Mouse (Mus musculus) midbrain, embryonic 10.5 days (tissue): ENCODE results near the gene Elavl3. TPM values are rescaled to one million over a fixed set of nuclear protein-coding genes. Genes with fewer than 3 reads are reported as not detected.

Experiments
- DNase-seq: peaks from one replicate; pipeline ENCODE4 v3.0.0-alpha.2; 2017; ENCODE audit warnings: low spot score
- H3K27ac ChIP-seq: fragments of 300-500 bp; sonication (generic); replicated peaks from 2 replicates; pipeline ENCODE4 v1.5.1; 2016; ENCODE audit warnings: mild to moderate bottlenecking
- H3K27me3 ChIP-seq: fragments of 300-500 bp; sonication (generic); 2 replicates; pipeline ENCODE4 v1.6.1; 2016; ENCODE audit warnings: low read depth, mild to moderate bottlenecking; ENCODE audit not compliant: poor library complexity, severe bottlenecking
- H3K36me3 ChIP-seq: fragments of 300-500 bp; sonication (generic); 2 replicates; pipeline ENCODE4 v1.6.1; 2016; ENCODE audit warnings: mild to moderate bottlenecking, moderate library complexity
- H3K4me1 ChIP-seq: fragments of 300-500 bp; sonication (generic); 2 replicates; pipeline ENCODE4 v1.6.1; 2016
- H3K4me3 ChIP-seq: fragments of 300-500 bp; sonication (generic); 2 replicates; pipeline ENCODE4 v1.5.1; 2016; ENCODE audit warnings: mild to moderate bottlenecking, moderate library complexity
- H3K9me3 ChIP-seq: fragments of 300-500 bp; sonication (generic); replicated peaks from 2 replicates; pipeline ENCODE4 v1.6.1; 2016; ENCODE audit warnings: mild to moderate bottlenecking
- WGBS: fragments of 180-500 bp; shearing (Covaris S2); methylation state at CpG from one replicate; pipeline ENCODE4 v1.1.7; 2016; 5-methylcytosine and 5-hydroxymethylcytosine counted together
- polyA plus RNA-seq: library from polyadenylated mRNA; unstranded; fragments of >200 nt; fragmentation: Nextera tagmentation; extraction: Ambion mirVana; gene quantifications from 2 replicates; pipeline ENCODE4 v1.2.1, GENCODE M21; 2016

The Elavl3 gene
- polyA plus RNA-seq, 1 experiment from 2014 or later, result 16.7 TPM

GRCm38 (mm10) chr9:22055713-22056112 lies 3.9 kb upstream of the Elavl3 start:
- no peak for DNase-seq
- H3K4me3 ChIP-seq, result no peak overlapping the region
- 42% methylated on average over 29 of the region's 29 CpGs for WGBS

GRCm38 (mm10) chr9:22054411-22055076 lies 2.7 kb upstream of the Elavl3 start:
- Histone ChIP-seq H3K4me1 (peaks cover 41% of the 10 kb centered on the region), H3K9me3 (no peaks in the 10 kb centered on the region), H3K36me3 (peaks cover 37% of the 10 kb centered on the region), H3K4me3 (peak overlapping the region; percentile 46), H3K27ac (peak overlapping the region; percentile 13; the same call in 1 of the 2 replicates), H3K27me3 (peaks cover 76% of the 10 kb centered on the region)
- DNase-seq, result peak; percentile 83
- 1% methylated on average over 32 of the region's 32 CpGs for WGBS

More at GRCm38 (mm10) chr9:22055713-22056112, 3.9 kb upstream of the Elavl3 start:
- Histone ChIP-seq H3K4me1 (peaks cover 30% of the 10 kb centered on the region), H3K27ac (no peak overlapping the region), H3K9me3 (no peaks in the 10 kb centered on the region), H3K27me3 (peaks cover 64% of the 10 kb centered on the region), H3K36me3 (peaks cover 48% of the 10 kb centered on the region)

- no peak overlapping the region for H3K27ac ChIP-seq
- 39% methylated on average over 7 of the region's 7 CpGs for WGBS
- DNase-seq, result no peak
- peaks cover 50% of the 10 kb centered on the region for H3K4me1 ChIP-seq
- no peaks in the 10 kb centered on the region for H3K9me3 ChIP-seq
- H3K4me3 ChIP-seq, result no peak overlapping the region
- peaks cover 84% of the 10 kb centered on the region for H3K27me3 ChIP-seq
- H3K36me3 ChIP-seq, result peaks cover 29% of the 10 kb centered on the region
Measured at GRCm38 (mm10) chr9:22053657-22054056, 1.8 kb upstream of the Elavl3 start.

GRCm38 (mm10) chr9:22051161-22051957 lies 464 bp downstream of the Elavl3 start:
- H3K4me3 ChIP-seq, result peak overlapping the region; percentile 83
- peak; percentile 53 for DNase-seq
- peaks cover 68% of the 10 kb centered on the region for H3K4me1 ChIP-seq
- H3K9me3 ChIP-seq, result no peaks in the 10 kb centered on the region
- H3K36me3 ChIP-seq, result 0 out of 2 replicates have a peak, but pooled peaks cover 6% of the 10 kb centered on the region
- peaks cover 77% of the 10 kb centered on the region for H3K27me3 ChIP-seq
- WGBS, result 1% methylated on average over 67 of the region's 67 CpGs
- peak overlapping the region; percentile 92 for H3K27ac ChIP-seq

- under 1% methylated on average over 43 of the region's 43 CpGs for WGBS
- Histone ChIP-seq H3K4me1 (peaks cover 68% of the 10 kb centered on the region), H3K9me3 (no peaks in the 10 kb centered on the region), H3K27ac (peak overlapping the region; percentile 92), H3K36me3 (no peaks in the 10 kb centered on the region; the same call in 1 of the 2 replicates), H3K27me3 (peaks cover 68% of the 10 kb centered on the region), H3K4me3 (peak overlapping the region; percentile 83)
- peak; percentile 84 for DNase-seq
Measured at GRCm38 (mm10) chr9:22050351-22050889, 1.4 kb downstream of the Elavl3 start.

GRCm38 (mm10) chr9:22049721-22050270 lies 2.0 kb downstream of the Elavl3 start:
- peak; percentile 30 for DNase-seq
- H3K27ac ChIP-seq, result peak overlapping the region; percentile 92
- H3K27me3 ChIP-seq, result peaks cover 63% of the 10 kb centered on the region
- peak overlapping the region; percentile 83 for H3K4me3 ChIP-seq
- WGBS, result 43% methylated on average over 4 of the region's 4 CpGs
- no peaks in the 10 kb centered on the region; the same call in 1 of the 2 replicates for H3K36me3 ChIP-seq
- H3K4me1 ChIP-seq, result peaks cover 61% of the 10 kb centered on the region
- no peaks in the 10 kb centered on the region for H3K9me3 ChIP-seq

- Histone ChIP-seq H3K9me3 (no peaks in the 10 kb centered on the region), H3K27ac (peak overlapping the region; percentile 92), H3K4me1 (peaks cover 56% of the 10 kb centered on the region), H3K4me3 (peak overlapping the region; percentile 83), H3K27me3 (peaks cover 58% of the 10 kb centered on the region), H3K36me3 (no peaks in the 10 kb centered on the region; the same call in 1 of the 2 replicates)
- 65% methylated on average over 11 of the region's 11 CpGs for WGBS
- DNase-seq, result no peak
Measured at GRCm38 (mm10) chr9:22049315-22049714, 2.5 kb downstream of the Elavl3 start.

GRCm38 (mm10) chr9:22047329-22047728 lies 4.5 kb downstream of the Elavl3 start:
- no peak for DNase-seq
- Histone ChIP-seq H3K36me3 (no peaks in the 10 kb centered on the region; the same call in 1 of the 2 replicates), H3K4me3 (no peak overlapping the region), H3K27ac (no peak overlapping the region), H3K9me3 (no peaks in the 10 kb centered on the region), H3K4me1 (peaks cover 54% of the 10 kb centered on the region), H3K27me3 (peaks cover 38% of the 10 kb centered on the region)
- WGBS, result 67% methylated on average over 9 of the region's 9 CpGs

- whole genome bisulfite sequencing, result 78% methylated on average over 2 of the region's 2 CpGs
- Histone ChIP-seq H3K27me3 (no peaks in the 10 kb centered on the region), H3K36me3 (peaks cover 10% of the 10 kb centered on the region), H3K4me1 (no peaks in the 10 kb centered on the region), H3K9me3 (no peaks in the 10 kb centered on the region; the same call in 1 of the 2 replicates), H3K27ac (no peak overlapping the region), H3K4me3 (no peak overlapping the region)
- no peak for DNase-seq
Measured at GRCm38 (mm10) chr9:22041832-22042231, 10.0 kb downstream of the Elavl3 start.

- DNase-seq, result no peak
- no peak overlapping the region for H3K27ac ChIP-seq
- H3K27me3 ChIP-seq, result no peaks in the 10 kb centered on the region
- peaks cover 21% of the 10 kb centered on the region for H3K4me1 ChIP-seq
- H3K36me3 ChIP-seq, result peaks cover 48% of the 10 kb centered on the region
- 88% methylated on average over 10 of the region's 10 CpGs for WGBS
- no peak overlapping the region for H3K4me3 ChIP-seq
- H3K9me3 ChIP-seq, result no peaks in the 10 kb centered on the region; the same call in 1 of the 2 replicates
Measured at GRCm38 (mm10) chr9:22037826-22038225, 14.0 kb downstream of the Elavl3 start.

GRCm38 (mm10) chr9:22035300-22036044 lies 16.4 kb downstream of the Elavl3 start:
- WGBS, result 53% methylated on average over 6 of the region's 6 CpGs
- H3K36me3 ChIP-seq, result peaks cover 69% of the 10 kb centered on the region

GRCm38 (mm10) chr9:22030386-22030785 lies 21.4 kb downstream of the Elavl3 start:
- Histone ChIP-seq H3K27ac (no peak overlapping the region), H3K9me3 (no peaks in the 10 kb centered on the region), H3K27me3 (no peaks in the 10 kb centered on the region), H3K4me1 (peaks cover 47% of the 10 kb centered on the region), H3K36me3 (peaks cover 84% of the 10 kb centered on the region), H3K4me3 (no peak overlapping the region)
- no peak for DNase-seq
- 95% methylated on average over 9 of the region's 9 CpGs for WGBS

More at GRCm38 (mm10) chr9:22035300-22036044, 16.4 kb downstream of the Elavl3 start:
- no peak overlapping the region for H3K4me3 ChIP-seq
- DNase-seq, result peak; percentile 39
- peaks cover 21% of the 10 kb centered on the region for H3K4me1 ChIP-seq
- H3K9me3 ChIP-seq, result no peaks in the 10 kb centered on the region; the same call in 1 of the 2 replicates
- no peaks in the 10 kb centered on the region for H3K27me3 ChIP-seq
- H3K27ac ChIP-seq, result peak overlapping the region; percentile 82
